Mouse (Mus musculus): Measurements from ENCODE around the gene Dnajb12.

GRCm38 (mm10) chr10:59857157-59857556 is 22.2 kb upstream of the Dnajb12 start:
- no peak for TF ChIP-seq GATA1 (IDR thresholded peaks at IDR 0.05; ENCODE audit: borderline replicate concordance, low read length)
- TF ChIP-seq CTCF (IDR thresholded peaks at IDR 0.05; ENCODE audit: low read depth, low read length), result no peak
- no peak for TF ChIP-seq POLR2AphosphoS5 (IDR thresholded peaks at IDR 0.05; ENCODE audit: insufficient replicate concordance, low read depth, low read length)
